Mouse (Mus musculus) ES-E14 (cell line): ENCODE results near the gene Hsd17b6.

Experiments used
- HCFC1 ChIP-seq: IDR thresholded peaks from 2 replicates; pipeline ENCODE4 v1.6.1; 2012; ENCODE audit warnings: low read length, inconsistent platforms, borderline replicate concordance; ENCODE audit not compliant: insufficient read depth
- ZC3H11A ChIP-seq: IDR thresholded peaks from 2 replicates; pipeline ENCODE4 v1.6.1; 2012; ENCODE audit warnings: low read depth, mild to moderate bottlenecking, inconsistent platforms, low read length, borderline replicate concordance
- ZNF384 ChIP-seq: IDR thresholded peaks from 2 replicates; pipeline ENCODE4 v1.6.1; 2012; ENCODE audit warnings: low read depth, low read length, inconsistent platforms

- TF ChIP-seq HCFC1 (no peak), ZNF384 (no peak), ZC3H11A (no peak)
Observed at GRCm38 (mm10) chr10:128007446-128007845, at the start of gene Hsd17b6.
